Mouse (Mus musculus) MEL-GATA-1-ER (cell line): ENCODE results near the gene Lrg1.

Source experiments
- DNase-seq: peaks from one replicate; pipeline ENCODE4 v3.0.0-alpha.2; 2012; ENCODE audit warnings: low read depth; ENCODE audit errors: extremely low read depth

The Lrg1 gene

DNA sequence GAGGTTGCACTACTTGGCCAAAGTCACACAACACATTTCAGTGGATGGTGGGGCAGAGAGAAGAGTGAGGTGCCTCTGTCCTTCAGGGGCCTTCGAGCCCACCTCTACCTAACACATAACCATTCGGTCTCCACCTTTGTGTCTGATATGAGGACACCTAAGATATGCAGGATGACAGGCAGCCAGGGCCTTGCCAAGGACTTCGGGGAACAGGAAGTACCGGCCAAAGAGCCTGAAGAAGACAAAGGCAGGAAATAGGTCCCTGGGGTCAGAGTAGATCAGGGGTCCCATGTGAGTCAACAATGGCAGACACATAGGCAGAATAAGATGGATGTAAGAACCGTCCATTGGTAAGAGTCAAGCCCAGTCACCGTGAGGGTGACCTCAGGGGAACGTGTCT lies 14.8 kb upstream of the Lrg1 start:
- no peak for DNase-seq

DNA sequence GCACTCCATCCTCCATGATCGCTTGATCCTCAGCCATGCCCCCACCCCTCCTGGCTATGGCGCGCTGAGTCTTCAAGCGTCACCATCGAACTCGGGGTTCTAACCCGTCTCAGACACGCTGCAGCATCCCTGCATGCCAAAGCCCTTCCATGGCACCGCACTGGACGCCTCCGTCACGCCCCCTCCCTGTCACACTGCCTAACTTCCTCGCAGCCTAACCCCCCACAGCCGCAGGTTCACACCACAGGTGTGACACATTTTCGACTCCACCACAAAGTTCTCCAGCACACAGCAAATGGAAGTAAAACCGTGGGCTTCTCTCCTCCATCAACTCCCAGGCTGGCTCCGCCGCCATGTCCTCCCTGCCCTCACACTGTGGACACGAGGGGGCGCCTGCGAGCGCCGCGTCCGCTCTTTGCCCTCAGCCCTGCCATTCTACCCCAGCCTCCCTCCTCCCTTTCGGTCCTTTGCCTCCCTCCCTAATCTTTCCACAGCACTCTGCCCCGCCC lies 12.7 kb upstream of the Lrg1 start:
- DNase-seq: no peak

DNA sequence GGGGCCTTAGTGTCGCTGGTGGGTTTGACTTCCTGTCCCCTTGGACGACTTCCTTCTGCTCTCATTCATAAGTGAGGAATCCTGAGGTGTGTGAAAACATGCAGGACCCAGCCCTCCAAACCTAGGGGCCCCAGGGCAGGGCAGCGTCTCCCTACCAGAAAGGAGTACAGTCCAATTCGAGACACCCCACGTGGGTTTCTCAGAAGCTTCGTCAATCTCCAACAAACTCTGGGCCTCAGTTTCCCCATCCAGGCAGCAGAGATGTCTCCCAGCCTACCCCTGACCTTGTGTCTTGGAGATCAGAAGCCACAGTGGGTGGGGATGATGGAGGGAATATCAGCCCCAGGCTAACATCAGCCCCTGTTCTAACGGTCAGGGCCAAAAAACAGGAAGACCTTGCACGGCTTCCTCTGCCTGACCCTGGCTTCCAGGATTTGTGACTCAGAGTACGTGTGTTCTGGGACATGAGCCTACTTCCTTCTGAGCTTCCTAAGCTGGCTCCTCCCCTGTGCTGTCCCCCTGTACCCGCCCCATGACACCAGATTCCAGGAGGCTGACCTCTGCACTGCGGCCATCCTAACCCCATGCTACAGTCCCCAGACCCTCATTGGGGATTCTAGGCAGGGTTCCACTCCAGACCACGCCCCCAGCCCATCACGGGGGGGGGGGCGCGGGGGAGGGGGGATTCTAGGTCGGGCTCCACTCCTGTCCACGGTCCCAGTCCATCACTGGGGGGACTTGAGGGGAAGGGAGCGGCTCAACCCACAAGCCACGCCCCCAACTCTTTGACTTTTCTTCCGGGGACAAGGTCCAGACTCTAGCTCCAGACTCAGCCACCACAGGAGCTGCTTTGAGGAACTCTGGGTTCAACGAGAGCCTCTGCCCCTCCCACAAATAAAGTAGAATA lies 11.9 kb upstream of the Lrg1 start:
- no peak for DNase-seq

DNA sequence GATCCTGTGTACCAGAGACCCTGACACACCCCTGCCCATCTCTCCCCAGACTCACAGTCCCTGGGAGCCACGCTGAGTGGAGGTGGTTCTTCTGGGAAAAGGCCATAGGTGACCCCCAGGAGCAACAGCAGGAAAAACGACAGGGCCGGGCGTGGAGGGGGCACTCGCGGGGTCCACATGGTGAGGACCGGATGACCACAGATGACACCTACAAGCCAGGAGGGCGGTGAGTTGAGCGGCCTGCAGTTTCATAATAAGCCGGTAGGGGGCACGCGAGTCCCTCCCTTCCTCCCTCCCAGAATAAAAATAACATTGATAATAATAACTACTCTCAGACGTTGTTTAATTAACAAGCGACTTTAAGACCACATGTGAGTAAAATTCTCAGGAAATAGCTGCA lies 10.9 kb upstream of the Lrg1 start:
- no peak for DNase-seq

DNA sequence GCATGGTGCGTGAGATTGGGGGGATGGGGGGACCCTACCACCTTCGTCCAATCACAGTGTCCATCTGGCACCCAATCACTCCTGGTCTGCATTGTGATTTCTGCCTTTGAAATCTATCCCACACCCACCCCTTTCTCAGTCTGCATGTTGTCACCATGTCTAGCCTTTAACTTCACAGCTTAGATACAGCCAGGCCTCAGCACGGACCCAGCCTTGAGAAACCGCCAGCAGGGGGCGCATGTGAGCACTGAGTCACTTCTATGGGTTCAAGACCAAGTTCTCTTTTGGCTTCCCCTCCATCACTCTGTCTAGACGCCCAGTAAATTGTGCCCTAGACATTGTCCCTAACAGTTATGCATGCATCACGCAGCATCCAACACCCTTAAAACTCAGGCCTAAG lies 10.0 kb upstream of the Lrg1 start:
- no peak for DNase-seq

DNA sequence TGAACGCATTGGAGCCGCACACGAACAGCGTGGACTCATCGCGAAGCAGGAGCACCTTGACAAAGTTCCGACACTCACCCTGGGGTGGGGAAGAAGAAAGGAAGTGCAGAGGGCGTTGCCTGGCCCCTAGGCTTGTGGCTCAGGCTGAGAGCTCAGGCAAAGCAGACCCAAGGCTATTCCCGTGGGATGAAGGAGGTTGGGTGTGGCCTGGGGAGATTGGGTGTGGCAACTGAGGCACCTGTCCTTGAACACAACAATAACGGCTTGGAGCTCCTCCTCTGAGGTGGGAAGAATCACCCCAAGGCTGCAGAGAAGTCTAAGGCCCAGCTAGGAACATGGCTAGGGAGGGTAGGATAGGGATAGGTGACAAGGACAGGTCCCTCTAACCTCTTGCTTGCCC lies 9.3 kb upstream of the Lrg1 start:
- DNase-seq: no peak

DNA sequence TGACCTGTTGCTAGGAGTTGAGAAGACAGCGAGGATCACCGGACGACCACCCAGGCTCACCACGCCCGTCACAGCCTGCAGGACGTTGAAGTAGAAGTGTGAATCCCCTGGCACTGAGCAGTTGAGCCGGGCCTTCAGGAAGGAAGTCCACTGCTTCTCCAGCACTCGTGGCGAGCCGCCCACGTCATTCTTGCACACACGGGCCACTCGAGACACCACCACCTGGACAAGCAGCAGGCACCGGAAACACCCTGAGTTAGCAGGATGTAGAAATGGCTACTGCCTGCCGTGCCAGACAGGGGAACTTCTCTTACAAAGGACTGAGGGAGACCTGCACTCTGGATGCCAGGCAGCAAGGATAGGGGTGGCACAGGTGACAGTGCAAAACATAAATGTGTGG lies 6.4 kb upstream of the Lrg1 start:
- no peak for DNase-seq

DNA sequence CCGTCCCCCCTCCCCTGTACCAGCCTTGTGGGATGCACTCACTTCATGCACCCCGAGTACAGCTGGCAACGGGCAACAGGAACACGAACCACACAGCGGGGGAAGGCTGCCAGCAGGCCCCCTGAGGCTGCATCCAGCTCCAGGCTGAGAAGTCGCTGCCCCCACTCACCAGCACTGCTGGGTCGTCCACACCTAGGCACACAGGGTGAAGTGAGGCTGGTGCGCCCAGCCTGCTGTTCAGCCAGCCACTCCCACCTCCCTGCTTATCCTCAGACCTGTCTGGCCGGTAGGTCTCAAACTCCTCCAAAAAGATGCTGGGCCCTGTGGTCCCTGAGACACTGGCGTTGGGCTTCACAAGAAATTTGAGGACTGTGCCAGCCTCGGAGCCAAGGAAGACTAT lies 4.4 kb upstream of the Lrg1 start:
- DNase-seq: no peak

DNA sequence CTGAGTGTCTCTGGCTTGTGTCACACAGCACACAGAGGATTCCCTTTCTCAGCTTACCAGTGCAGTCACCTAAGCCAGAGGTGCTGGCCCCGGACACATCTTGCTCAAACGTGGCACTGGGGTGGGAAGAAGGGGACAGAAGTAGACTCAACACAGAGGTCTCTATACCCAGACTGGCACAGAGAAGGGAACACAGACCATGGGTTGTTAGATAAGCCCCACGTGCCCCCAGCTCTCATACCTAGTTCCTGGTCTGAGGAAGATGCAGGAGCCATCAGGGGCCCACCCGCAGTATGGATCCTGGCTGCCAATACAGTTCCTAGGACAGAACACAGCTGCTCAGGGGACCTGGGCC lies 3.5 kb upstream of the Lrg1 start:
- no peak for DNase-seq

DNA sequence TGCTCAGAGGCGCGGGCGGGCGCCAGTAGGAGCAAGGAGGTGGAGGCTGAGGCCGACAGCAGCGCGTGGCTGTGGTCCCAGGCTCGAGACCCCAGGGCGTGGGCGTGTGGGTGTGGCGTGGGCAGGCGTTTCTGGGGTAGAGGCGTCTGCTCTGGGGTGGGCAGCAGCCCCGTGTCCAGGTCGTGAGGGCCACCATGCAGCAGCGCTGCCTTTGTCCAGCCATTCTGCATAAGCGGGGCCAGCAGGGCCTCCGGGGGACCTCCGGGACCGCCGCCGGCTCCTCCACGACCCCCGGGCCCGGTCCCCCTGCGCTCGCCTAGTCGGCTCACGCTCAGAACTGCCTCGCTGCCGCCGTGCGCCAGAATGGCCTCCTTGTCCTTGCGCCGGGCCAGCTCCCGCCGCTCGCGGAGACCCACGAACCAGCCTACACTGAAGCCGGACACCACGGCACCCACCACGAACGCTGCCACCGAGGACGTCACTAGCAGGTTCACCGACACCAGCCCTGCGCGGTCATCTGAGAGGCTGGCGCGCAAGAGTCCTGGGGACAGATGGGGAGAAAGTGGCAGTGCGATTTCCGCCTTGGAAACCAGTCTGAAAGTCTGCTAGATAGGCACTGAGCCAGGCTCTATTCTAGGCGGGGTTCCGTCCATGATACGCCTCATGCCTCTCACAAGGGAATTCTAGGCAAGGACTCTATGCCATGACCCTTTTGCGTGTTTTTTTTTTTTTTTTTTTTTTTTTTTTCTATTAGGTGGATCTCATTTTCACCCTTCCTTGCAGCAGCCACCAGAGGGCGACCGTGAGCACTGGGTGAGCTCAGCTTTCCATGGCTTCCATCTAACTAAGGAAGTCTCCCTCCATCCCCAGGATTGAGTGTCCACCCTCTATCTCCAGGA lies 2.8 kb upstream of the Lrg1 start:
- no peak for DNase-seq

DNA sequence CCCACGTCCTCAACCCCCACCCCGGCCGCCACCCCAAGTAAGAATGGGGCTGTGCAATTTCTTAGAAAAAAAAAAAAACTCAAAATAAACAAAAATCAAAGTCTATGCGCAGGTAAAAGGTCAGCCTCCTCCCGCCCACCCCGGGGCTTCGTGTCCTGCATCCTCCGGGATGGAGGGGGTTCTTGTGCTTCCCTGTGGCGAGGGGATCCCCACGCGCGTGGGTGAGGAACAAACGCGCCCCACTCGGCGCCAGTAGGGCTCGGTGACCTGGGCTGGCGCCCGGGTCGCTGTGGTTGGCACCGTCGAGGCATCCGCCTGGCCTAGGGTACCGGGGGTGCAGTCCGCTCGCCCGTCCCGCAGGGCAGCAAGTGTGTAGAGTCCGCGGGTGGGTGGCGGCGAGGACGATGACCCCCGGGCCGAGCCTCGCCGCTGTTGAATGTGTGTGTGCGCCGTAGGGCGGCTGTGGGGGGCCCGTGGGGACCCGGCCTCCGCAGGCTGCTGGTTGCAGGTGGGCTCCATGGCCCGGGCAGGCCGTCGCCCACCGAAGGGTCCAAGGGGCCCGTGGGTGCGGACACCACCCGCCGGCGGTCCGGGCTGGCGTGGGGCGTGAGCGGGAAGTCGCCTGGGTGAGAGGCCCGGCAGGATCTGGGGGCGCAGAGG lies 2.0 kb upstream of the Lrg1 start:
- DNase-seq: no peak

DNA sequence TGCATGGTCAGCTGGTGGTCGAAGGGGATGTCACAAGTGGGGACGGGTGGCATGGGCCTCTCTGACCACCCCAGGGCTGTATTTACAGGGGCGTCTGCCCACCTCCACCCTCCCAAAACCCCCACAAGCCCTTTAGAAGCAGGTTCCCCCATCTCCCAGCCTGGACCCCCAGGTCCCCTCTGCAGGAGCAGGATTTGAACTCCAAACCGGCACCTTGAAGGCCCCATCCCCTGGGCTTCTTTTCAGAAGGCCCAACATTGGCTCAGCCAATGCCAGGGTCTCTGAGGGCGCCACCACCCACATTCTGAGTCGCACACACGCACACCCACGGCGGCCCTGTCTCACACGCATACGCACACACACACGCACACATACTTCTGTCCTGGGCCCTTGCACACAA lies 1.4 kb upstream of the Lrg1 start:
- no peak for DNase-seq

DNA sequence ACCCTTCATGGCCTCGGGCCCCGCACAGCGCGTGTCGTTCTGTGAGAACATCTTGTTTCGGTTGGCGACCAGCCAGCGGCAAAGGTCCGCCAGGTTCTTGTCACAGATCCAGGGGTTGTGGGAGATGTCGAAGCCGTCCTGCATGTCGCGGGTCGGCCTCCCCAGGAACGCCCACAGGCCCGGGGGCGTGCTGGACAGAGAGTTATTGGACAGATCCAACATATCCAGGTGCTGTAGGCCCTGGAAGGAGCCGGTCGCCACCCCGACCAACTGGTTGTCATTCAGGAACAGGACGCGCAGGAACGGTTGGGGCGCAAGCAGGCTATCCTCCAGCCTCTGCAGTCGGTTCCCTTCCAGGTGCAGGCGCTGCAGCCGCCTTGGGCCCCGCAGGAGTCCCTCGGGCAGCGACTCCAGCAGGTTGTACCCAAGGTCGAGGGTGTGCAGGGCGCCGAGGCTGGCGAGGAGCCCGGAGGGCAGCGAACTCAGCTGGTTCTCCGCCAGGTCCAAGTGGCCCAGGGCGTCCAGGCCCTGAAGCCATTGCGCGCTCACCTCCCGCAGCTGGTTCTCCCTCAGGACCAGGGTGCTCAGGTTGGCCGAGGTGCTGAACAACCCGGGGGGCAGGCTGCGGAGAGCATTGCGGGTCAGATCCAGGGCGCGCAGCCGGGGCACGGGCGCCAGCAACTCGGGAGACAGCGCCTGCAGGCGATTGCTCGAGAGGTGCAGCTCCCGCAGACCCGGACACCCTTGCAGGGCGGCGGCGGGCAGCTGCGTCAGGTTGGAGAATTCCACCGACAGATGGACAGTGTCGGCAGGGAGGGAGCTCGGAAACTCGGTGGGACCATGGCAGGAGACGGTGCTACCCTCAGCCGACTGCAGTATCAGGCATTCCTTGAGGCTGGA lies 1.6 kb downstream of the Lrg1 start:
- no peak for DNase-seq

DNA sequence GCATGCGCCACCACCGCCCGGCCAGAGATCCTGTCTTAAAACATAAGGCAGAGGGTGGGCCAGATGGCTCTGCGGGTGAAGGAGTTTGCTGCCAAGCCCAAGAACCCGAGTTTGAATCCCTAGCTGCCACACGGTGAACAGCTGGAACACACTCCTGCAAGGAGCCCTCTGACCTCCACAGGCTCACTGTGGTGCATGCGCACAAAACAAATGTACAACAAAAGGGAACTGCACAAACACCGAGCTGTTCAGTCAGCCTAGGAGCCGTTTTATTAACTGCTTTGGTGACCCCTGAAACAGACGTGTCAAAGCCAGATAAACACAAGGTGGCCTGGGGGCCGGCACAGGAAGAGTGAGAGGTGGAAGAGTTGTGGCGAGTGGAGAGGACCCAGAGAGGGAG lies 2.4 kb downstream of the Lrg1 start:
- no peak for DNase-seq

DNA sequence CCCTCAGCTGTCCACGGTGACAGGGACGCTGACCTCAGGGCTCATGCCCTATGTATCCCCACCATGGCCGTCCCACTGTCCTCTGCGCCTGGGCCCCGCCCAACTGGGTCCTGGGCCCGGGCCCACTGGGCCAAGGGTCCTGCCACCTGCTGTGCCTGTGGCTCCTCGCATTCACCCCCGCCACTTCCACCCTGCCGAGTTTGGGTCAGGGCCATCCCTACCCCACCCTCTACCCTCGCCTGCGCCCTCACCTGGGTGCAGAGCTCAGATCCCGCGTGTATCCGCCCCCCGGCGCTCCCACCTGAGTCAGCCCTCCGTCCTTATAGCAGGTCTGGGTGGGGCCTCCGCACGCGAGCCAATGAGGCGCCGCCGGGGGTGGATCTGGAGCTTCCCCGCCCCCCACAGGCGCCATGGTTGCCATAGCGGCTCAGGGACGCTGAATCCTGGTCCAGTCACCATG lies 4.5 kb downstream of the Lrg1 start, which contains the start of gene Plin5:
Gene Plin5, minus strand, starts transcription at position 346 of the 460 bp plus-strand sequence.
- no peak for DNase-seq

DNA sequence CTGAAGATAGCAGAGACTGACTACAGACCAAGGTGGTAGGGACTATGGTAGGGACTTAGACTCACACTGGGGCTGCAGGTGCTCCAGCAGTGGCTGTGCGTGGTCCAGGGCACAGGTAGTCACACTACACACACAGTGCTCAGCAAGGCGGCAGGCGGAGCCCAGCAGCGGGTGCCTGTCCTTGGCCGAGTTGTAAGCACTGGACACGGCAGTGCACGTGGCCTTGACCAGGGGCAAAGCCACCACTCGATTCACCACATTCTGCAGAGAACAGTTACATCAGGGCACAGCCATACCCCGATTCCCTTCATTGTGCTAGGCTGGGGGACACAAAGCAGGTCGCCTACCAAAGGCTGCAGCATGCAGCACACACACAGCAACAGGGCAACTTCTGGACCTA lies 5.6 kb downstream of the Lrg1 start:
- DNase-seq: no peak

DNA sequence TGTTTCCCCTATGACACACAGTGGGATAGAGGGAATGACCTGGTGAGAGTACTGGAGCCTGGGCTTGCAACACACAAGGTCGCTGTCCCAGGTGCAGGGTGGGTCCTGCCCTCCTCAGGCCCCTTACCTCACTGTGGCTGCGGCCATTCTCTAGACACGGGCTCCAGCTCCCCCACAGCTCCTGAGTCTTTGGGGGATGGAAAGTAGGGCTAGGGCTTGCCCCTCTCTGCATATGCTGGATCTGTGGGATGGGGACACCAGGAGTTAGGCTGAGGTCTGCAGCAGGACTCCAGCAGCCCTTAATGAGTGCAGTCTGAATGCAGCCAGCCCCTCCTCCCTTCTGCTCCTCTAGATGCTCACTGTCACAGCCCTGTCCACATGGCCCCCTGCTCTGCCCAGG lies 9.1 kb downstream of the Lrg1 start:
- DNase-seq: no peak

DNA sequence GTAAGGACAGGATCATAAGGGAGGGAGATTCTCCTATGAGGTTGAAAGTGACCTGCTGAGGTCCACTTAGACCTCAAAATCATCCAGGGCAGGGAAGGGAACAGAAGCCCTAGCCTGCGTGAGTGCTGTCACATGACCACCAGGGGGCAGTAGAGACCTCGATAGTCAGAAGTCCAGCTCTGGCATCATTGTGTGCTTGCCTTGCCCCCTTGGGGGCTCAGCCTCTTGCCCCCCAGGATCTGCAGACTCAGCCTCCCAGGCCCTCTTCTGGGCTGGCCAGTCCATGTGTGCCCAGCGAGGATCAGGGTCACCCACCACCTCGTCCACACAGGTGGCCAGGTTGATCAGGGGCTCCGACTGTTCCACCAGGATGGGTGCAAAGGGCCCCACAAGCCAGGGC lies 9.9 kb downstream of the Lrg1 start:
- DNase-seq: peak; percentile 39

DNA sequence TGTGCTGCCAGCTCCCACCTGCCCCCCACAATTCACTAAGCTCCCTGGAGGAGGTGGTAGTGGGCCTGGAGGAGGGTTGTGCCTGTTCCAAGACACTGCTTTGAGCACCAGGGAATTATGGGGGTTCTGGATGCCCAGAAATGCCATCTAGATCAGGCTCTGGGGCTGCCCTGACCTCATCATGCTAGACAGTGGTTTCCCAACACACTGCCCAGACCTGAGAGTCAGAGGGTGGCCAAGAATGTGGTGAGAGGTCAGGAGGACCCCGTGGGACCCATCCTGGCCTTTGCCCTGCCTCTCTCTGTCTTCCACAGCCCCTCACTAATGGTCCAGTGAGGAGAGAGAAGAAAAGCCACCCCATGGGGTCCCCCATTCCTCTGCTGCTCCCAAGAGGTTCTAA lies 10.8 kb downstream of the Lrg1 start:
- DNase-seq: no peak

DNA sequence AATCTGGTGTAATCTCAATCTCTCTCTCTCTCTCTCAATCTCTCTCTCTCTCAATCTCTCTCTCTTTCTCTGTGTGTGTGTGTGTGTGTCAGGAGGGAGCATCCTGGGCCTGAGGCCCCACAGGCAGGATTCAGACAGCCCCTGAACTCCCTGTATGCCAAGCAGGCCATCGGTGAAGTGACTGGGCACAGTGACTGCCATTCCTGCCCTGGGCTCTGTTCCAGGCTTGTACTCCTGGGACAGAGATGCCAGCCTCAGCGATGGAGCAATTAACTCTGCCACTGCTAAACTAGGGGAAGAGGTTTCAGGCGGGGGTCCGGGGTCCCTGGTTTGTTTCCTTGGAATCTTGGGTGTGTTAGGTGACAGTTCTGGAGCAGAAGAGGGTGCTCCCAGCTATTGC lies 11.2 kb downstream of the Lrg1 start:
- no peak for DNase-seq
